13 mouse cellular contexts compared by ENCODE assay signal in genomic region chr4:148549106-148549505, GRCm38 (mm10). TPM values are rescaled to one million over a fixed set of nuclear protein-coding genes. Genes with fewer than 3 reads are reported as not detected.
"Had no signal": no experiment of that assay in that cellular context is flagged by ENCODE, and none has a peak within 500 bp of the region (broad histone marks: within the 10 kb centered on the region; RNA-seq: fewer than 3 reads in every experiment).

No protein-coding gene starts in this region.

- DNase-seq: retina, postnatal 1 day; right cerebral cortex, adult 18-20 months; right cerebral cortex, postnatal 14 days; right cerebral cortex, postnatal 25 days; right cerebral cortex, postnatal 4 days; spleen, adult 18-20 months; thymus, adult 18-20 months; thymus, adult 2 months; thymus, postnatal 14 days; thymus, postnatal 25 days; thymus, postnatal 36 days; thymus, postnatal 4 days had no signal

RNA-seq across cellular contexts. Expression of gene Angptl7, which starts 48.8 kb away (rescaled TPM):
- total RNA-seq: neutrophil, adult 5-6 weeks had no signal
